Mouse (Mus musculus) urinary bladder, postnatal 14 days (tissue): Measurements from ENCODE around the gene Rab3a.

Experiments used
- DNase-seq: peaks from one replicate; pipeline ENCODE4 v3.0.0; 2021; ENCODE audit warnings: low spot score

The Rab3a gene

GRCm38 (mm10) chr8:70742176-70742575, 12.3 kb upstream of the Rab3a start:
- DNase-seq, result no peak

DNA sequence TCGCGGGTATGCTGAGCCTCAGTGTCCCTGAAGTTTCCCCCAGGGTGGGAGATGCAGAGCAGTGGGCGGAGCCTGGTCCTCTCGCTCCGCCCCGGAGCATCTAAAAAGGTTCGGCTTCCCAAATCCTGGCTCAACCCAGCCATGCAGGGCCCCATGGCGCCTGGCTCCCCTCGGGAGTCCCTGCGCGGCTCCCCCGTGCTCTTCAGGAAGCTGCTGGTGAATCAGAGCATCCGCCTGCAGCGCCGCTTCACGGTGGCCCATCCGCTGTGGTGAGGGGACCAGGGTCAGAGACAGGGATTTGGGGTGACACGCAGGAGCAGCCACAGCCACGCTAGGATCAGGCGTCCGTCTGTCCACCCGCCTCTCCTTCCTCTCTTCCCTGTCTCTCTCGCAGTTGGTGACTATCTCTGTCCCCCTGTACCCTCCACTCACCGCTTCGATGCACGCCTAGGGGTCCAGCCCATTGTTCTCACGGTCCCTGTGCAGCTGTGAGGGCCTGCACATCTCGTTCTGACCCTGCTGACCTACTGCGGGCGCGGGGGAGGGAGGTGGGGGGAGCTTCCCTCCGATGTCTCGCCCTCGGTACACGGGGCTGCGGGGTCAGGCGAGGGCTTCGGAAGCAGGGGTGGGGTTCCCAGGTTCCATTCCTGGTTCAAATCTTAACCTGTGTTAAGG, 11.4 kb upstream of the Rab3a start:
- DNase-seq, result no peak

DNA sequence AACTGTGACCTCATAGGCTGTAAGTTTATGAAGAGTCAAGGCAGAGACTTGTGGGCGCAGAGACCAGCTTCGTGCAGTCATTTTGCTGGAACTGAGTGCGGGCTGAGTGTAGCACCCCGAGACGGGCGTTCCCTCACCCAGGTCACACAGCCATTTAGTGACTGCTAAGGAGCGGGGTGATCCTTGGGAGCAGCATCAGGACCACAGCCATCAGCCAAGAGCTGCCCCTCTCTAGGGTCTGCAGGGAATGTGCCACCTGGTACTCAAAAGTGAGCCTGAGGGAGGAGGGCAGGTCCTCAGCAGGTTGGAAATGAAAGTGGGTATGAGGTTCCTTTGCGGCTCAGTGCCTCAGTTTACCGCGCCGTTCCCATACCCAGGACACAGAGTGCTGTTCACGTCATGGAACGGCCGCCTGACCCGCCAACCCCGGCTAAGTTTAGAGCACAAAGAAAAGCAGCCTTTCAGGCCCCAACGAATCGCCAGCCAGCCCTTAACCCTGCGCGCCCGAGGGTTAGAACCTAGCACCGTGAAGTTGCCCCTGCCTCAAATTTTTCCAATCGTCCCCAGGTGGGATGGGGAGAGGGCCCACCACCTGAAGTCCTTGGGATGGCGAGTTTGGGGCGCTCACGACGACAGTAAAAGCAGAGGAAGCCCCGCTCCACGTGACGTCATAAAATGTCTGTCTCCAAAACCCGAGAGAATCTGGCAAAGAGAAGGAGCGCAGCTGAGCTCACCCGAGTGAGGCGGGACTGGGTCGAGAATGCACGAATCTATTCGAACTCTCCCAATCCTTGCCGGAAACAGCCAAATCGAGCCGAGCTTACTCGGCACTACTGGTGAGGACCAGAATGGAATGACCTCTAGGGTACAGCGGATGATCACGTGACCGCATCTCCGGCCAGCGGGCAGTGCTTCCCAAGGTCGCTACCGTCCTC, 10.6 kb upstream of the Rab3a start:
- DNase-seq, result no peak

GRCm38 (mm10) chr8:70744806-70745205, 9.7 kb upstream of the Rab3a start:
- DNase-seq, result no peak

GRCm38 (mm10) chr8:70745691-70746220, 8.7 kb upstream of the Rab3a start:
- no peak for DNase-seq

- no peak for DNase-seq
Measured at GRCm38 (mm10) chr8:70746676-70747075, 7.8 kb upstream of the Rab3a start.

DNA sequence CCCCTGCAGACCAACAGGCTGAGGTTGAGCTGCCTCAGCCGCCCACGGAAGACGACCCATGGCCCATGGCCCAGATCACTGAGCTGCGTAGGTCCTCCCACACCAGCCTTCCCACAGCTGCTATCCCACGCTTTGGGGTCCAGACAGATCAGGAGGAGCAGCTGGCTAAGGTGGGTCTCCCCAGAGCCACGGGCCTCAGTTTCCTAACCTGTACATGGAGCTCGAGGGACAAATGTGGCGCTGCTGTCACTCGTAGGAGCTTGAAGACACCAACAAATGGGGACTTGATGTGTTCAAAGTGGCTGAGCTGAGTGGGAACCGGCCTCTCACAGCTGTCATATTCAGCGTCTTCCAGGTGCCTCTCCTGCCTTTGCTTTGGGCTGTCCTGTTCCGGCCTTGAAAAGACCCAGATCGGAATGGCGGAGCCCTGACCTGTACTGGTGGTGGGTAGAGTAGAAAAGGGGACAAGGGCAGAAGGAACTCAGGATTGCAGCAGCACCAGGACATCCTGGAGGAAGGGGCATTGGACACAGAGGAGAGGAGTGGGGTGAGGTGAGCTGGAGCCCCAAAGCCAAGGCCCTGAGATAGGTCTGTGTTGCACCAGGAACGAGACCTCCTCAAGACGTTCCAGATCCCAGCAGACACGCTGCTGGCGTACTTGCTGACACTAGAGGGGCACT, 7.1 kb upstream of the Rab3a start:
- no peak for DNase-seq

DNA sequence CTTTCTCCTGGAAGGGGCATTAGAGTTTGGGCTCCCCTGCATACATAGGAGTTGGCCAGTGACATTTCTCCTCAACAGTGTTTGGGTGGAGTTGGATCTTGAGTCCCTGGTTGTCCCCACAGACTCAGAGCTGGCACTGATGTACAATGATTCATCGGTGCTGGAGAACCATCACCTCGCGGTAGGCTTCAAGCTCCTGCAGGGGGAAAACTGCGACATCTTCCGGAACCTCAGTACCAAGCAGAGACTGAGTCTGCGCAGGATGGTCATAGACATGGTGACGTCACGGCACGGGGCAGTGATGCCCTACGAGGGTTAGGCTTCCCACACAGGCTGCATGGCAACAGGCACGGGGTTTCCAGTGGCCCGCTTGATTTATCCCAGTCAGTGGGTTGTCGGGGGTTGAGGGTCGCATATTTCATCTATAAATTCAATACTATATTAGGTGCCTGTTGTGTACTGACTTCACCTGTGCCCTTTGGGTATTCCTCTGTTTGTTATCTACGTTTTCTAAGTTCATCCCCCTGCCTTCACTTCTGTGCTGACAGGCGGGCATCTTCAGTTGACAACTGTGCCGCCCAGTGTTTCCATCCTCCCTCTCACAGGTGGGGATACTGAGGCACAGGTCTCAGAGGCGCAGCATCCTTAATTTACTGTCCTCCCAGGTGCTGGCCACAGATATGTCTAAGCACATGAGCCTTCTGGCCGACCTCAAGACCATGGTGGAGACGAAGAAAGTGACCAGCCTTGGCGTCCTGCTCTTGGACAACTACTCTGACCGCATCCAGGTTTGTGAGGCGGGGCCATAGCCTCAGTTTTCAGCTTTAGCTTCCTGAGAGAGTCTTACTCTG, 6.0 kb upstream of the Rab3a start:
- no peak for DNase-seq

DNA sequence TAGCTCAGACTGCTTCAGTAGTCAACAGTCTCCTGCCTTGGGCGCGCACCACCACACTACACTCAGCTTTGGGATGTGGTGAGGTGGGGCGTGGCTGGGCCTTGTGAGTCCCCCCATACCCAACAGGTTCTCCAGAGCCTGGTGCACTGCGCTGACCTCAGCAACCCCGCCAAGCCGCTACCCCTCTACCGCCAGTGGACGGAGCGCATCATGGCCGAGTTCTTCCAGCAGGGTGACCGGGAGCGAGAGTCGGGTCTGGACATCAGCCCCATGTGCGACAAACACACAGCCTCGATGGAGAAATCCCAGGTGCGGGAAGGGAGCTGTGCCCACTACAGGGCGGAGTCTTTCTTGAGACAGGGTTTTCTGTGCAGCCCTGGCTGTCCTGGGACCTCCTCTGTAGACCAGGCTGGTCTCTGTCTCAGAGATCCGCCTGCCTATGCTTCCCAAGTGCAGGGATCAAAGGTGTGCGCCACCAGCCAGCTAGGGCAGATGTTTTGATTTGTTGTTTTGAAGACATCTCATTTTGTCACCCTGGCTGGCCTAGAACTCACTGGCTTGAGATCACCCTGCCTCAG, 5.3 kb upstream of the Rab3a start:
- no peak for DNase-seq

GRCm38 (mm10) chr8:70750128-70750680, 4.3 kb upstream of the Rab3a start:
- no peak for DNase-seq

GRCm38 (mm10) chr8:70752000-70752764, 2.3 kb upstream of the Rab3a start:
- peak; percentile 80 for DNase-seq

- peak; percentile 88 for DNase-seq
Measured at GRCm38 (mm10) chr8:70753151-70753550, 1.3 kb upstream of the Rab3a start.

DNA sequence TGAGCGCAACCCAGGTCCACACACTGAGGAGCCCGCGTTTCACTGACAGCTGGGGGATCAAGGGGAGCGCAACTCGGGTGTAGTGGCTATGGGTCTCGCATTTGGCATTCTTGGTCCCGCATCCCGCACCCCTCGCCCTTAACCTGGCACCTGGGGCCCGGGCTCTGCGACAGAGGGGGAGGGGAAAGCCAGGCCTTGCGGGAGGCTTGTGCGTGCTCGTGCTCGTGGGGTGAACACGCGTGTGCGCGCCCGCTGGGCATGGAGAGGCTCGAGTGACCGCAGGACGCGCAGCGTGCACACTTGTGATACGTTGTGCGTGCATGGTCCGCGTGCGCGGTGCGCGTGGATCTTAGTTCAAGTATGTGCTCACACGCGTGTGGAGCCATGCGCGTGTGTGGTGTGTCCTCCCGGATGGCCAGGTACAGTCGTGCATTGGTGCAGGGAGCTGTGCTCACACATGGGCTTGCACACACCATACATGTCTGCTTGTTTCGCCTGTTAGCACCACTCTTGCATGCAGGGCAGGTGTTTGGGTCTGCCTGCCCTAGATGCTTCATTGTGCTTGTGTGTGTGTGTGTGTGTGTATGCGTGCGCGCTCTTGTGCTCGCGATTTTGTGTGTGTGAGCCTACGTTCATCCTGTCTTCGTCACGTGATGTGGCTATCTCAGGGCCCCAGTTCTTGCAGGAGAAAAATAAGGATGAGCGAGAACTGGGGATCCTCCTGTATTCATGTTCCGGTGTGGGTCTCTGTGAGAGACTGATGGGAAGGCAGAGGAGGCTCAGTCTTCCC, 587 bp downstream of the Rab3a start:
- peak; percentile 63 for DNase-seq

GRCm38 (mm10) chr8:70755661-70756475, 1.4 kb downstream of the Rab3a start:
- no peak for DNase-seq

DNA sequence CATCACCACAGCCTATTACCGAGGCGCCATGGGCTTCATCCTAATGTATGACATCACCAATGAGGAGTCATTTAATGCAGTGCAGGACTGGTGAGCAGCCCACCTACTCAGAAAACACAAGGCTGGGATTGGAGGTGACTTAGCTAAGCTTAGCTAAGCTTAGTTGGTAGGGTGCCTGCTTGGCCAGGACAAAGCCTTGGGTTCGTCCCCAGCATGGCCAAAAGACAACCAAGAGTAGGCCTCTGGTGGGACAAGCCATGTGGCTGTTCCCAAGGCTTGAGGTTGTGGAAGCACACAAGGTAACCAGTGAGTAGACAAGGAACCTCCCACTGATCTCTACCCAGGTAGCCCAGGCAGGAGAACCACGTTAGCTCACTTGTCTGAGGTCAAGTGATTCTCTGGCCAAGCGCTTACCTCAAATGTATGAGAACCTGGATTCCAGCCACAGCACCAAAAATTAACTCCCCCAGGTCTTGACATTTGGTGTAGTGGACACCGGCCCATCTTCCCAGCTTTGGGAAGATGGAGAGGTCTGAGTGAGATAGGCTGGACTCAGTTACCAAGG, 2.1 kb downstream of the Rab3a start:
- DNase-seq, result no peak

- DNase-seq, result peak; percentile 3
Measured at GRCm38 (mm10) chr8:70757523-70758307, 3.2 kb downstream of the Rab3a start.

DNA sequence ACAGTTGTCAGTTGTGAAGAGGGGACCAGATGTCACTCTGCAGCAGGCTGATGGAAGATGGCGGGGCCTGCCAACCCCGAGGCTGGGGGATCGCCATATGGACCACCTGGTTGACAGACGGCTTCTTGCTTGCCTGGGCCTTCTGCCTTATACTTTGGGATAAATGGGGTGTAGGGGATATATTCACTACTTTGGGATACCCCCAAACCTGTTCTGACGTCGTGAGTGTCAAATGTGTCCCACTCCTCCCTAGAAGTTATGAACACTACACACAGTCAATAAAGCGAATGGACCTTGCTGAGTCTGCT, 3.8 kb downstream of the Rab3a start:
- DNase-seq, result no peak
